Mouse (Mus musculus) C2C12 (cell line): ENCODE results near the gene H2al1c. TPM values are rescaled to one million over a fixed set of nuclear protein-coding genes. Genes with fewer than 3 reads are reported as not detected.
"Not testable (repeated sequence)": the region's sequence is repeated elsewhere in the genome, so short reads cannot be mapped to it uniquely, and the experiment has no call there.

Experiments
- H3K27me3 ChIP-seq: one replicate; pipeline ENCODE4 v1.6.1; 2011; ENCODE audit not compliant: control insufficient read depth, insufficient read depth, insufficient read length
- H3K36me3 ChIP-seq: one replicate; pipeline ENCODE4 v1.6.1; 2011; ENCODE audit not compliant: control insufficient read depth, insufficient read depth
- H3K4me3 ChIP-seq: one replicate; pipeline ENCODE4 v1.5.1; 2011; ENCODE audit warnings: mild to moderate bottlenecking, control low read depth; ENCODE audit not compliant: poor library complexity, insufficient read depth, severe bottlenecking
- H3K79me2 ChIP-seq: one replicate; pipeline ENCODE4 v1.6.1; 2011; ENCODE audit not compliant: control insufficient read depth, insufficient read depth
- H3K79me3 ChIP-seq: one replicate; pipeline ENCODE4 v1.6.1; 2011; ENCODE audit warnings: low read depth, control low read depth
- H3ac ChIP-seq: one replicate; pipeline ENCODE3; 2011; ENCODE audit warnings: low read depth; ENCODE audit not compliant: control insufficient read depth, insufficient read length
- CEBPB ChIP-seq: IDR thresholded peaks from one replicate; pipeline ENCODE4 v1.6.1; 2011; ENCODE audit warnings: low read depth, mild to moderate bottlenecking, control low read depth, moderate library complexity
- CTCF ChIP-seq: IDR thresholded peaks from one replicate; pipeline ENCODE4 v1.5.1; 2011; ENCODE audit not compliant: control insufficient read depth, insufficient read depth, insufficient read length
- FOSL1 ChIP-seq: IDR thresholded peaks from one replicate; pipeline ENCODE4 v1.8.0; 2011; ENCODE audit warnings: mild to moderate bottlenecking, low read length; ENCODE audit not compliant: poor library complexity, insufficient read depth, severe bottlenecking
- MAX ChIP-seq: IDR thresholded peaks from one replicate; pipeline ENCODE4 v1.6.1; 2011; ENCODE audit warnings: mild to moderate bottlenecking, control low read depth
- MYOD1 ChIP-seq: IDR thresholded peaks from one replicate; pipeline ENCODE4 v1.6.1; 2011; ENCODE audit warnings: low read depth; ENCODE audit not compliant: control insufficient read depth, insufficient read length
- MYOG ChIP-seq: IDR thresholded peaks from one replicate; pipeline ENCODE4 v1.6.1; 2011; ENCODE audit not compliant: control insufficient read depth, insufficient read length; ENCODE audit errors: extremely low read depth
- USF1 ChIP-seq: IDR thresholded peaks from one replicate; pipeline ENCODE4 v1.6.1; 2011; ENCODE audit warnings: low read depth, mild to moderate bottlenecking, control low read depth, moderate library complexity
- polyA plus RNA-seq: library from polyadenylated mRNA; unstranded; fragments of >200 nt; fragmentation: generic; extraction: Trizol; gene quantifications from one replicate; pipeline ENCODE4 v1.2.1, GENCODE M21; 2012; ENCODE audit warnings: missing spikeins

H2al1c gene
- polyA plus RNA-seq, 1 experiment, result not detected

DNA sequence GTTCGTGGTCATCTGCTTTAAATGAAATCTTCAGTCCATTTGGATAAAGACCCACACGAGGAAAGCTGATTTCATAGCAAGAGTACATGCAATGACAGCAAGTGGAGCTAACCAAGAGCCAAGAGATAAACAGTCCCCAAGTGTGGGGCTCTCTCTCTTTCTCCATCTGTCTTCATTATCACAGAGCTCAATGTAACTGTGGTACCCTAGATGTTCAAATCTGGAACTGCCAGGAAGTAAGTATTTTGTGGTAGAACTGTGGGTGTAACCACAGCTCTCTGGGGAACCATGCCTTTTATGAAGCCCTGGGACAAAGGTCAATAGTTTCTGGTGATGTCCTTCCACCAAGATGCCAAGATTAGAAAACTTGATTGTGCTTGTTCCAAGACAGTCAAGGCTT lies 24.7 kb upstream of the H2al1c start:
- TF ChIP-seq MYOG, result no peak
- no peak for TF ChIP-seq MAX
- TF ChIP-seq MYOD1, result no peak
- TF ChIP-seq CTCF, result no peak
- Histone ChIP-seq H3K79me2 (no peaks in the 10 kb centered on the region), H3ac (no peak overlapping the region), H3K36me3 (no peaks in the 10 kb centered on the region), H3K4me3 (no peak overlapping the region), H3K79me3 (no peaks in the 10 kb centered on the region), H3K27me3 (no peaks in the 10 kb centered on the region)

GRCm38 (mm10) chrX:11288306-11288882 lies 17.1 kb upstream of the H2al1c start:
- no peaks in the 10 kb centered on the region for H3K27me3 ChIP-seq
- H3K79me2 ChIP-seq, result no peaks in the 10 kb centered on the region
- no peak for TF ChIP-seq CTCF
- no peaks in the 10 kb centered on the region for H3K79me3 ChIP-seq
- H3ac ChIP-seq, result no peak overlapping the region
- H3K4me3 ChIP-seq, result no peak overlapping the region
- no peaks in the 10 kb centered on the region for H3K36me3 ChIP-seq

DNA sequence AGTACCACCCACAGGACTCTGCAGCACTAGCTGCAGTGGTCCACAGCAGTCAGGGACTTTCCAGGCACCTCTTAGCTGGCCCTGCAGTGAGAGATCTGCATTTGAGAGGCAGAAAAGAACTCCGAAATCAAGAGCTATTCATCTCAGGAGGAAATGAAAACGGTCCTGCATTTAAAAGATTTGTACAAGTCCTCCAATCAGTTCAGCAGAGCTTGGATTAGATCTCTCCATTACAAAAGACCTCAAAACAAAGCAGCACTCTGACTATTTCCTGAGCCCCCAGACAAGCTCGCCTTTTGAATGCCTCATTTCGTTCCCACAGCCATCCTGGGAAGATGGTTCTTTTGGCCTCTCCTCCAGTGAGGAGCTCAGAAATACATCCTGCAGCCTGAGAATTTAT lies 16.2 kb upstream of the H2al1c start:
- Histone ChIP-seq H3K79me3 (no peaks in the 10 kb centered on the region), H3K27me3 (no peaks in the 10 kb centered on the region), H3K79me2 (no peaks in the 10 kb centered on the region), H3K36me3 (no peaks in the 10 kb centered on the region), H3K4me3 (no peak overlapping the region), H3ac (no peak overlapping the region)
- no peak for TF ChIP-seq MAX
- no peak for TF ChIP-seq CTCF
- TF ChIP-seq MYOD1, result no peak
- no peak for TF ChIP-seq CEBPB
- no peak for TF ChIP-seq FOSL1
- TF ChIP-seq USF1, result no peak

DNA sequence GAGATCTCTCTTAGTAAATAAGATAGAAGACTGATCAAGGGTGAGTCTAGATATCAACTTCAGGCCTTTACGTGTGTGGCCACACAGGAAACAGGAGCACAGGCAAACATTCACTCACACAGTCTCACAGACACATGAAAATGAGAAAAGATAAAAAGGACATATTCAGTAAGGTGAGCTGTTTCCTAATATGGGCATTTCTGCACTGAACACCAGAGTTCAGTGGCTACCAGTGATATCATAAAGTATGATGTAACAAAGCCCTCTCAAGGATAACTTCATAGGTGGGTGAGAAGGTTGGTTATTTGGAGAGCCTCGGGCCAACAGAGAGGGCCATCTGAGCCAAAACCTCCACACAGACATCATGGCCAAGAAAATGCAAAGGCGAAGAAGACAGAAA lies 6.5 kb upstream of the H2al1c start, which contains the start of gene H2al1a:
Gene H2al1a (plus strand): TSS at position 301 of the 400 bp plus-strand sequence.
- not testable (repeated sequence) for H3K27me3 ChIP-seq

DNA sequence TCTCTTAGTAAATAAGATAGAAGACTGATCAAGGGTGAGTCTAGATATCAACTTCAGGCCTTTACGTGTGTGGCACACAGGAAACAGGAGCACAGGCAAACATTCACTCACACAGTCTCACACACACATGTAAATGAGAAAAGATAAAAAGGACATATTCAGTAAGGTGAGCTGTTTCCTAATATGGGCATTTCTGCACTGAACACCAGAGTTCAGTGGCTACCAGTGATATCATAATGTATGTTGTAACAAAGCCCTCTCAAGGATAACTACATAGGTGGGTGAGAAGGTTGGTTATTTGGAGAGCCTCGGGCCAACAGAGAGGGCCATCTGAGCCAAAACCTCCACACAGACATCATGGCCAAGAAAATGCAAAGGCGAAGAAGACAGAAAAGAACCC lies 3.3 kb upstream of the H2al1c start, which contains the start of gene H2al1b:
Gene H2al1b (plus strand): TSS at position 301 of the 400 bp plus-strand sequence.
- H3K27me3 ChIP-seq, H3K79me3 ChIP-seq, H3ac ChIP-seq, H3K4me3 ChIP-seq, H3K79me2 ChIP-seq, H3K36me3 ChIP-seq: not testable (repeated sequence)

More for the DNA sequence above, 6.5 kb upstream of the H2al1c start, which contains the start of gene H2al1a:
- H3K36me3 ChIP-seq, H3K79me2 ChIP-seq, H3K79me3 ChIP-seq, H3ac ChIP-seq, H3K4me3 ChIP-seq: not testable (repeated sequence)

DNA sequence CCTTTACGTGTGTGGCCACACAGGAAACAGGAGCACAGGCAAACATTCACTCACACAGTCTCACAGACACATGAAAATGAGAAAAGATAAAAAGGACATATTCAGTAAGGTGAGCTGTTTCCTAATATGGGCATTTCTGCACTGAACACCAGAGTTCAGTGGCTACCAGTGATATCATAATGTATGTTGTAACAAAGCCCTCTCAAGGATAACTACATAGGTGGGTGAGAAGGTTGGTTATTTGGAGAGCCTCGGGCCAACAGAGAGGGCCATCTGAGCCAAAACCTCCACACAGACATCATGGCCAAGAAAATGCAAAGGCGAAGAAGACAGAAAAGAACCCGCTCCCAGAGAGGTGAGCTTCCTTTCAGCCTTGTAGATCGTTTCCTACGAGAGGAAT lies 3.1 kb downstream of the H2al1c start, which contains the start of gene H2al1d:
Gene H2al1d (plus strand): TSS at position 301 of the 400 bp plus-strand sequence.
- not testable (repeated sequence) for H3K79me2 ChIP-seq, H3K79me3 ChIP-seq, H3ac ChIP-seq, H3K27me3 ChIP-seq, H3K36me3 ChIP-seq, H3K4me3 ChIP-seq

- not testable (repeated sequence) for H3K27me3 ChIP-seq, H3K79me2 ChIP-seq, H3ac ChIP-seq, H3K79me3 ChIP-seq, H3K36me3 ChIP-seq, H3K4me3 ChIP-seq
These were observed 6.2 kb downstream of the H2al1c start, which contains the start of gene H2al1e for GRCm38 (mm10) chrX:11311634-11312033. Gene H2al1e, plus strand, starts transcription at chrX:11311934.

DNA sequence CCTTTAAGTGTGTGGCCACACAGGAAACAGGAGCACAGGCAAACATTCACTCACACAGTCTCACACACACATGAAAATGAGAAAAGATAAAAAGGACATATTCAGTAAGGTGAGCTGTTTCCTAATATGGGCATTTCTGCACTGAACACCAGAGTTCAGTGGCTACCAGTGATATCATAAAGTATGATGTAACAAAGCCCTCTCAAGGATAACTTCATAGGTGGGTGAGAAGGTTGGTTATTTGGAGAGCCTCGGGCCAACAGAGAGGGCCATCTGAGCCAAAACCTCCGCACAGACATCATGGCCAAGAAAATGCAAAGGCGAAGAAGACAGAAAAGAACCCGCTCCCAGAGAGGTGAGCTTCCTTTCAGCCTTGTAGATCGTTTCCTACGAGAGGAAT lies 9.4 kb downstream of the H2al1c start, which contains the start of gene H2al1f:
Gene H2al1f (plus strand): TSS at position 301 of the 400 bp plus-strand sequence.
- H3K27me3 ChIP-seq, H3K79me3 ChIP-seq, H3K36me3 ChIP-seq, H3K4me3 ChIP-seq, H3ac ChIP-seq, H3K79me2 ChIP-seq: not testable (repeated sequence)

DNA sequence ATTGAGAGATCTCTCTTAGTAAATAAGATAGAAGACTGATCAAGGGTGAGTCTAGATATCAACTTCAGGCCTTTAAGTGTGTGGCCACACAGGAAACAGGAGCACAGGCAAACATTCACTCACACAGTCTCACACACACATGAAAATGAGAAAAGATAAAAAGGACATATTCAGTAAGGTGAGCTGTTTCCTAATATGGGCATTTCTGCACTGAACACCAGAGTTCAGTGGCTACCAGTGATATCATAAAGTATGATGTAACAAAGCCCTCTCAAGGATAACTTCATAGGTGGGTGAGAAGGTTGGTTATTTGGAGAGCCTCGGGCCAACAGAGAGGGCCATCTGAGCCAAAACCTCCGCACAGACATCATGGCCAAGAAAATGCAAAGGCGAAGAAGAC lies 12.5 kb downstream of the H2al1c start, which contains the start of gene H2al1g:
Gene H2al1g (plus strand): TSS at position 301 of the 400 bp plus-strand sequence.
- not testable (repeated sequence) for H3K36me3 ChIP-seq, H3K4me3 ChIP-seq, H3K27me3 ChIP-seq, H3K79me3 ChIP-seq, H3ac ChIP-seq, H3K79me2 ChIP-seq

- not testable (repeated sequence) for H3ac ChIP-seq, H3K27me3 ChIP-seq, H3K79me2 ChIP-seq, H3K4me3 ChIP-seq, H3K36me3 ChIP-seq, H3K79me3 ChIP-seq
These were observed 15.7 kb downstream of the H2al1c start, which contains the start of gene H2al1h for GRCm38 (mm10) chrX:11321192-11321591. Gene H2al1h, plus strand, starts transcription at chrX:11321492.
